10 mouse cellular contexts compared by ENCODE assay signal in the genomic region with DNA sequence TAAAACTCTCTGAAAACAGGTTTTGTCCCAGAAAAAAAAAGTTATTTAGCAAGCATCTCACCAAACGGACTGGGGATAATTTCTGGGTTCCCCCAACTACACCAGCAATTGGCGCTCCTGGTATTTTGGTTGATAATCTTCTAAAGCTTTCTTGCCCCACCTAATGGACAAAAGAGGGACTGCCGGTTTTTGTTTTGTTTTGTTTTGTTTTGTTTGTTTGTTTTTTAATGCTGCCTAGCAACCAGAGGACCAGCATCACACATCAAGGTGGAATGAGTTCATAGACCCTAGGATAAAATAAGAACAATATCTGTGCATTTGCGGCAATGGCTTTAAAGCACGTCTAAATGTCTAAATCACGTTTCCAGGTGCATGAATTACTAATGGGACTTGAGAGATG. TPM values are rescaled to one million over a fixed set of nuclear protein-coding genes. Genes with fewer than 3 reads are reported as not detected.
A peak's percentile ranks its signal among the peaks of the same experiment; 100 is the strongest.
DNase-seq lines count a peak whose midpoint lies in the region; ATAC-seq lines count a peak whose summit lies in the region.
"Had no signal": no experiment of that assay in that cellular context is flagged by ENCODE, and none has a peak within 500 bp of the region (broad histone marks: within the 10 kb centered on the region; RNA-seq: fewer than 3 reads in every experiment).

No protein-coding gene starts in this region.

- H3K9me3 ChIP-seq in heart, embryonic 11.5 days (replicated peaks; ENCODE audit: control insufficient read depth, low read length), result no peaks in the 10 kb centered on the region
- no peaks in the 10 kb centered on the region for H3K9me3 ChIP-seq in neural tube, embryonic 11.5 days (ENCODE audit: control insufficient read depth, low read length)
- H3K9me3 ChIP-seq in neural tube, embryonic 15.5 days (replicated peaks), result no peaks in the 10 kb centered on the region
- H3K9me3 ChIP-seq: heart, embryonic 15.5 days; midbrain, embryonic 12.5 days had no signal

- H3K9ac ChIP-seq in heart, embryonic 11.5 days (ENCODE audit: low read depth, low read length), result no peak overlapping the region
- H3K9ac ChIP-seq in neural tube, embryonic 11.5 days (ENCODE audit: low read length), result no peak overlapping the region
- no peak overlapping the region for H3K9ac ChIP-seq in neural tube, embryonic 15.5 days (replicated peaks)
- H3K9ac ChIP-seq: heart, embryonic 15.5 days; midbrain, embryonic 12.5 days had no signal

- no peaks in the 10 kb centered on the region for H3K4me1 ChIP-seq in heart, embryonic 11.5 days (ENCODE audit: control insufficient read depth, insufficient read depth, low read length)
- H3K4me1 ChIP-seq in neural tube, embryonic 11.5 days (ENCODE audit: control insufficient read depth, insufficient read depth, low read length), result no peaks in the 10 kb centered on the region
- H3K4me1 ChIP-seq in neural tube, embryonic 15.5 days, result no peaks in the 10 kb centered on the region
- H3K4me1 ChIP-seq: heart, embryonic 15.5 days; midbrain, embryonic 12.5 days had no signal

- ATAC-seq in heart, embryonic 11.5 days (replicated peaks; ENCODE audit: insufficient number of reproducible peaks, low FRiP score, low TSS enrichment), result no peak
- no peak for ATAC-seq in neural tube, embryonic 11.5 days (ENCODE audit: insufficient read depth, low FRiP score, low TSS enrichment)
- ATAC-seq in neural tube, embryonic 15.5 days (ENCODE audit: low FRiP score), result no peak
- peak; percentile 81 for ATAC-seq in megakaryocyte-erythroid progenitor cell, adult 5-6 weeks (replicated peaks; ENCODE audit: low FRiP score, low TSS enrichment, poor library complexity, severe bottlenecking)
- ATAC-seq in erythroblast, adult 5-6 weeks (replicated peaks; ENCODE audit: low FRiP score, poor library complexity, severe bottlenecking), result no peak
- no peak for ATAC-seq in cerebellum, adult (ENCODE audit: insufficient number of reproducible peaks, low FRiP score, low TSS enrichment)

- no peaks in the 10 kb centered on the region for H3K36me3 ChIP-seq in heart, embryonic 11.5 days (ENCODE audit: control insufficient read depth, insufficient read depth, low read length)
- no peaks in the 10 kb centered on the region for H3K36me3 ChIP-seq in neural tube, embryonic 11.5 days (ENCODE audit: control insufficient read depth, insufficient read depth, low read length)
- no peaks in the 10 kb centered on the region for H3K36me3 ChIP-seq in neural tube, embryonic 15.5 days
- H3K36me3 ChIP-seq: heart, embryonic 15.5 days; midbrain, embryonic 12.5 days had no signal

- intact Hi-C loops in heart, postnatal 10 days (cut with DNase I), result loop anchor here (1.0 to 2.0 kb wide), 2 partner anchors 75 to 164 kb away; no protein-coding TSS in a partner anchor

- peak; percentile 10 to 39 for DNase-seq in heart, postnatal 10 days
- DNase-seq in neural tube, embryonic 11.5 days (ENCODE audit: low spot score), result peak; percentile 14
- peak; percentile 53 for DNase-seq in c-Kit-positive CD71-positive TER-119-negative erythroid progenitor cells, embryonic 14.5 days (ENCODE audit: low read depth)

- WGBS in heart, embryonic 11.5 days (ENCODE audit: insufficient replicate concordance), result 36% methylated on average over 6 of the region's 6 CpGs
- WGBS in neural tube, embryonic 11.5 days, result 50% methylated on average over 6 of the region's 6 CpGs
- 44% methylated on average over 6 of the region's 6 CpGs for WGBS in neural tube, embryonic 15.5 days

- H3K4me3 ChIP-seq in heart, embryonic 11.5 days (ENCODE audit: low read depth, low read length), result no peak overlapping the region
- H3K4me3 ChIP-seq in neural tube, embryonic 11.5 days (ENCODE audit: low read depth, low read length), result no peak overlapping the region
- no peak overlapping the region for H3K4me3 ChIP-seq in neural tube, embryonic 15.5 days (replicated peaks)
- H3K4me3 ChIP-seq: heart, embryonic 15.5 days; midbrain, embryonic 12.5 days had no signal

- no peaks in the 10 kb centered on the region for H3K27me3 ChIP-seq in heart, embryonic 11.5 days (ENCODE audit: control insufficient read depth, insufficient read depth, low read length)
- H3K27me3 ChIP-seq in neural tube, embryonic 11.5 days (ENCODE audit: control insufficient read depth, insufficient read depth, low read length), result no peaks in the 10 kb centered on the region
- H3K27me3 ChIP-seq in neural tube, embryonic 15.5 days (replicated peaks), result no peaks in the 10 kb centered on the region
- H3K27me3 ChIP-seq: heart, embryonic 15.5 days; midbrain, embryonic 12.5 days had no signal

- no peak overlapping the region for H3K27ac ChIP-seq in heart, embryonic 11.5 days (ENCODE audit: low read depth, low read length)
- H3K27ac ChIP-seq in neural tube, embryonic 11.5 days (ENCODE audit: low read depth, low read length), result no peak overlapping the region
- no peak overlapping the region for H3K27ac ChIP-seq in neural tube, embryonic 15.5 days (replicated peaks)
- H3K27ac ChIP-seq: heart, embryonic 15.5 days; midbrain, embryonic 12.5 days had no signal

- H3K4me2 ChIP-seq in heart, embryonic 11.5 days, result no peak overlapping the region
- no peak overlapping the region for H3K4me2 ChIP-seq in neural tube, embryonic 11.5 days (ENCODE audit: low read depth)
- H3K4me2 ChIP-seq in neural tube, embryonic 15.5 days, result no peak overlapping the region
- H3K4me2 ChIP-seq: heart, embryonic 15.5 days; midbrain, embryonic 12.5 days had no signal

RNA-seq across cellular contexts. Expression of a gene that starts 20.1 kb away (rescaled TPM):
- 100 to 1,000 TPM; 214 to 218 TPM for total RNA-seq in heart, postnatal 10 days (2021)
- 80.7 and 81.2 TPM in 2 replicates for polyA plus RNA-seq in heart, embryonic 11.5 days (2014; fragmentation: Nextera tagmentation; extraction: Ambion mirVana)
- 39.7 and 42.6 TPM in 2 replicates for polyA plus RNA-seq in neural tube, embryonic 11.5 days (2014; fragmentation: Nextera tagmentation; extraction: Ambion mirVana)
- 46.2 and 54.8 TPM in 2 replicates for polyA plus RNA-seq in neural tube, embryonic 15.5 days (2015; fragmentation: Nextera tagmentation; extraction: Ambion mirVana)
- 49.9 and 52.4 TPM in 2 replicates for total RNA-seq in megakaryocyte-erythroid progenitor cell, adult 5-6 weeks (2014; fragmentation: Nextera tagmentation)
- 70.5 and 76.3 TPM in 2 replicates for total RNA-seq in megakaryocyte-erythroid progenitor cell, adult 5-6 weeks (2017)
- 24.8 and 32.6 TPM in 2 replicates for total RNA-seq in erythroblast, adult 5-6 weeks (2015; ENCODE audit: low replicate concordance)
- 27.6 and 37.1 TPM in 2 replicates for total RNA-seq in erythroblast, adult 5-6 weeks (2017; ENCODE audit: low replicate concordance)
